Mouse (Mus musculus) cerebellum, adult 2 months (tissue): Measurements from ENCODE around the gene Msi2.

Experiments used
- CTCF ChIP-seq: fragments of 200-500 bp; IDR thresholded peaks from 2 replicates; pipeline ENCODE4 v1.5.1; 2011; ENCODE audit warnings: low read depth, mild to moderate bottlenecking, control low read depth, low read length, moderate library complexity, borderline replicate concordance; ENCODE audit not compliant: insufficient read depth
- POLR2A ChIP-seq: fragments of 200-500 bp; IDR thresholded peaks from 2 replicates; pipeline ENCODE4 v1.6.1; 2011; ENCODE audit warnings: low read length, control low read depth, borderline replicate concordance; ENCODE audit not compliant: insufficient read depth

DNA sequence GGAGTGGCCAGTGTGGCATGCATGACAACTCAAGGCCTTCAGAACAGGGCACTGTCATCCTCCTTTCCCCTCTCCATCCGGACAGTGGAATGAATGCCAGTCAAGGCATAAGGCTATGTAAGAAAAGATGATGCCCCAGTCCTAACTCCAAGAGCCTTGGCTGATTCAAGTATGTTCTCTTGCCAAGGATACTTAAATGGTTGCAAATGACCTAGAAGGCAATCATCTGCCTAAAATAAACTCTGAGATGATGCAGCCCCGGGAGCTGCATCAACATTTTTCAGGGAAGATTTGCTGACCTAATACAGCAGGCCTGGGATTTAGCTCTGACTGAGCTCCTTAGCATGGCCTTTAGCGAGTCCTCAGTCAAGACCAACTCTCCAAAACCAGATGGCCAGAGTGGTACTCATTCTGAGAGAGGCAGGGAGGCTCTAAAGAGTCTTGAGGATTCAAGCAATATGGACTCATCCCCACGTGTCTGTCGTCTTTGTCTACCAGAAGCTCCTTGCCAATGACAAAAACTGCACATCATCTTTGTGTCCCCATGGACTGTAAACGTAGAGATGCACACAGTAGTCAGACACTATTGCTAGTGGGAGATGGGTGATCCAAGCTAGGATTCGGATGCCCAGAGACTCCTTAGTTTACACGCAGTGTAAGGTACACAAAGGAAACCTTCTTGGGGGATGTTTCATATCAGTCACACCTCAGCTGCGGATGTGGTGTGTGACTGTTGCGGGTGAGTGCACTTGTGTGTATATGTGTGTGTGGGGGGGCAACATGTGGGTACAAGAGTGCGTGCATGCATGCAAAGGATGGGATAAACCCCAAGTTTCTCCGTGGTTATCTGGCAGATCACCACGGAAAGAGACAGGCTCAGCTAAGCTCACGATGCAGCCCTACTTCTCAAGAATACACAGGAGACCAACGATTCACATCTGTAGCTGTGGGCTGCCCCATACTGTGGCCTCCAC lies 176.4 kb downstream of the Msi2 start:
- TF ChIP-seq CTCF (no peak), POLR2A (no peak)
